Mouse (Mus musculus) G1E (cell line): ENCODE results near the gene Rab3gap1. TPM values are rescaled to one million over a fixed set of nuclear protein-coding genes. Genes with fewer than 3 reads are reported as not detected.

Experiments
- ATAC-seq: 2 replicates; pipeline ENCODE4 v1.8.0; 2016; ENCODE audit warnings: mild to moderate bottlenecking; ENCODE audit not compliant: insufficient number of reproducible peaks, poor library complexity, low FRiP score, severe bottlenecking; ENCODE audit errors: extremely low read depth
- DNase-seq: peaks from one replicate; pipeline ENCODE4 v3.0.0; 2012; ENCODE audit warnings: low spot score
- H3K27me3 ChIP-seq: 2 replicates; pipeline ENCODE4 v1.6.1; 2012; ENCODE audit warnings: mild to moderate bottlenecking, low read length, inconsistent platforms; ENCODE audit not compliant: insufficient read depth
- H3K36me3 ChIP-seq: replicated peaks from 2 replicates; pipeline ENCODE3; 2012; ENCODE audit warnings: mild to moderate bottlenecking, inconsistent platforms
- H3K4me1 ChIP-seq: 2 replicates; pipeline ENCODE4 v1.6.1; 2012; ENCODE audit warnings: low read depth, low read length, inconsistent platforms, mixed read lengths; ENCODE audit not compliant: insufficient read depth
- H3K4me3 ChIP-seq: 2 replicates; pipeline ENCODE4 v1.5.1; 2012; ENCODE audit warnings: low read depth, mild to moderate bottlenecking, inconsistent platforms, low read length, moderate library complexity, mixed read lengths
- H3K9me3 ChIP-seq: replicated peaks from 2 replicates; pipeline ENCODE4 v1.6.1; 2012; ENCODE audit warnings: inconsistent platforms
- CTCF ChIP-seq: IDR thresholded peaks from 2 replicates; pipeline ENCODE4 v1.5.1; 2012; ENCODE audit warnings: low read depth, low read length, inconsistent platforms, mixed read lengths
- GATA1 ChIP-seq: IDR thresholded peaks from 2 replicates; pipeline ENCODE4 v1.6.1; 2012; ENCODE audit warnings: borderline replicate concordance, low read length, inconsistent platforms, mixed read lengths
- GATA2 ChIP-seq: IDR thresholded peaks from 2 replicates; pipeline ENCODE4 v1.6.1; 2012; ENCODE audit warnings: low read depth, low read length, inconsistent platforms, borderline replicate concordance
- POLR2AphosphoS5 ChIP-seq: IDR thresholded peaks from 2 replicates; pipeline ENCODE4 v1.6.1; 2012; ENCODE audit warnings: low read depth, low read length, inconsistent platforms; ENCODE audit not compliant: insufficient replicate concordance
- TAL1 ChIP-seq: conservative IDR thresholded peaks from 2 replicates; pipeline ENCODE4 v1.6.1; 2012; ENCODE audit warnings: low read depth, low read length, inconsistent platforms, mixed read lengths
- polyA plus RNA-seq: library from polyadenylated mRNA; stranded (reverse); fragments of >175 nt; gene quantifications from 2 replicates; pipeline ENCODE4 v1.2.3, GENCODE M21; 2012
- total RNA-seq, 2 experiments: library from RNA; stranded (forward) in 1 of 2; stranded (reverse) in 1 of 2; fragments of 200-1000 nt in 1 of 2; fragments of >200 nt in 1 of 2; fragmentation: Nextera tagmentation in 1 of 2; gene quantifications; 2 replicates each; pipeline ENCODE4 v1.2.3; 2014 to 2017

Gene Rab3gap1
- total and polyA plus RNA-seq, 3 experiments, result 29.0 to 70.8 (median 36.0) TPM

DNA sequence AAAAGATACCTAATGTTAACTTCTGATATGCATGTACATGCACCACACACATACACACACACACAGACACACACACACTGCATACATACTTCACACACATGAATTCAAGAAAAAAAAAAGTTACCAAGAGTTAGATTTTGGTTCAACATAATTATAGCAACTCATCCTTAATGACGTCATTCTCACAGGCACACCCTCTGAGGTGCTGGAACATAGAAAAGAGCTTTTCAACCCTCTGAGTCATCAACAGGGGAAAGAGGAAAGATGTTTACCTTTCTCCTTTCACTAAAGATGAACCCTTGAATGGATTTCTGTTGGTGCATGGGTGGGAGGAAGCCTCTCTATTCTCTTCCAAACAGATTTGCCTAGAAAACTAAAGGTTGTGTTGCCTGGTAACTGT lies 30.0 kb upstream of the Rab3gap1 start:
- DNase-seq, result no peak
- Histone ChIP-seq H3K27me3 (peaks cover 16% of the 10 kb centered on the region), H3K4me1 (peaks cover 9% of the 10 kb centered on the region), H3K9me3 (no peaks in the 10 kb centered on the region), H3K4me3 (no peak overlapping the region), H3K36me3 (no peaks in the 10 kb centered on the region)
- no peak for ATAC-seq
- TF ChIP-seq TAL1, result no peak
- TF ChIP-seq GATA2, result no peak
- no peak for TF ChIP-seq POLR2AphosphoS5
- no peak for TF ChIP-seq GATA1
- TF ChIP-seq CTCF, result no peak

DNA sequence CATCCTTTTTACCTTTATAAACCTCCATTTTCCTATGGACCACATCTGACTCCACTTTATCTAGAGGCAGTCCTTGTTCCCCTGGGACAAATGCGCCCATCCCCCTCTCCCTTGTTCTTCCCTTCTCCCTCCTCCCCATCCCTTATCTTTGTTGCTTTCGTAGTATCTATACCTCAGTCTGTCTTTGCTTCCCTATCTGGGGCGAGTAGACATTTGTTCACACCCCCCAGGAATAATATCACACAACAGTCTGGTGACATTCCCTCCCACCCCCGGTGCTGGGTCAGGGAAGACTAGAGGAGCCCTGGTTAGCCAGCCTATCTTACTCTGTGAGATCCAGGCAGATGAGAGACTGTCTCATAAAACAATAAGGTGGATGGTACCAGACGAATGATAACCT lies 23.1 kb upstream of the Rab3gap1 start:
- Histone ChIP-seq H3K4me3 (no peak overlapping the region), H3K27me3 (peaks cover 3% of the 10 kb centered on the region; the same call in 1 of the 2 replicates), H3K9me3 (no peaks in the 10 kb centered on the region), H3K4me1 (peaks cover 4% of the 10 kb centered on the region; the same call in 1 of the 2 replicates), H3K36me3 (no peaks in the 10 kb centered on the region)
- DNase-seq, result no peak
- no peak for ATAC-seq
- no peak for TF ChIP-seq GATA1
- TF ChIP-seq CTCF, result no peak
- TF ChIP-seq TAL1, result no peak
- TF ChIP-seq GATA2, result no peak
- no peak for TF ChIP-seq POLR2AphosphoS5

DNA sequence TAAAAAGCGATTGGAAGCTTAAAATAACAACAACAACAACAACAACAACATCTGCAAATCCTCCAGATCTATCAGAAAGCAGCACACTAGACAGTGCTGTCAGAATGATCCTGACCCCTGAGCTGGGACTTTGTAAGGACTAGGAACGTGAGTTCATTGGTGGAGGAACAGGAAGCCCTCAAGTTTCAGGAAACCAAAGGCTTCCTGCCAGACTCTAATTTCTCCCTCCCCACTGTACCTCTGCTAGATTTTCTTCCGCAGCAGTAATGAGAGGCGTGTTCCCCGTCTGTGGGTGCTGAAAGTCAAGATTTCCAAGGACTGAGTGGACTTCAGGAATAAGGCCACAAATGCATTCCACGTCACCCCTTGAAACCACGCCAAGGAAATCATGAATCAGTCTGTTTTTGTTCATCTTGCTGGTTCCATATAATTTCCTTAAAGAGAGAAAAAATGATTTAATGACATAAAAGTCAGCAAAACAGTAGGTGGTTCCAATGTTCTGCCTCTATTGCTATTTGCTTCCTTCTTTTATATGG lies 18.4 kb upstream of the Rab3gap1 start:
- Histone ChIP-seq H3K36me3 (no peaks in the 10 kb centered on the region), H3K9me3 (peaks cover 10% of the 10 kb centered on the region), H3K4me1 (peaks cover 4% of the 10 kb centered on the region; the same call in 1 of the 2 replicates), H3K27me3 (peaks cover 5% of the 10 kb centered on the region; the same call in 1 of the 2 replicates), H3K4me3 (no peak overlapping the region)
- TF ChIP-seq CTCF (no peak), GATA1 (no peak), POLR2AphosphoS5 (no peak), TAL1 (no peak), GATA2 (no peak)
- ATAC-seq, result no peak
- no peak for DNase-seq

- ATAC-seq (no peak), DNase-seq (no peak)
- H3K4me3 ChIP-seq, result no peak within 1 kb of the TSS
- peaks cover 10% of the 10 kb centered on the region for H3K9me3 ChIP-seq
- H3K4me1 ChIP-seq, result peaks cover 5% of the 10 kb centered on the region; the same call in 1 of the 2 replicates
- TF ChIP-seq GATA1, result no peak
- TF ChIP-seq TAL1, result no peak
- H3K27me3 ChIP-seq, result peaks cover 8% of the 10 kb centered on the region
- no peaks in the 10 kb centered on the region for H3K36me3 ChIP-seq
Observed at GRCm38 (mm10) chr1:127854486-127855222, 13.9 kb upstream of the Rab3gap1 start, which contains the start of gene Map3k19. Gene Map3k19, minus strand, starts transcription at chr1:127855031.

DNA sequence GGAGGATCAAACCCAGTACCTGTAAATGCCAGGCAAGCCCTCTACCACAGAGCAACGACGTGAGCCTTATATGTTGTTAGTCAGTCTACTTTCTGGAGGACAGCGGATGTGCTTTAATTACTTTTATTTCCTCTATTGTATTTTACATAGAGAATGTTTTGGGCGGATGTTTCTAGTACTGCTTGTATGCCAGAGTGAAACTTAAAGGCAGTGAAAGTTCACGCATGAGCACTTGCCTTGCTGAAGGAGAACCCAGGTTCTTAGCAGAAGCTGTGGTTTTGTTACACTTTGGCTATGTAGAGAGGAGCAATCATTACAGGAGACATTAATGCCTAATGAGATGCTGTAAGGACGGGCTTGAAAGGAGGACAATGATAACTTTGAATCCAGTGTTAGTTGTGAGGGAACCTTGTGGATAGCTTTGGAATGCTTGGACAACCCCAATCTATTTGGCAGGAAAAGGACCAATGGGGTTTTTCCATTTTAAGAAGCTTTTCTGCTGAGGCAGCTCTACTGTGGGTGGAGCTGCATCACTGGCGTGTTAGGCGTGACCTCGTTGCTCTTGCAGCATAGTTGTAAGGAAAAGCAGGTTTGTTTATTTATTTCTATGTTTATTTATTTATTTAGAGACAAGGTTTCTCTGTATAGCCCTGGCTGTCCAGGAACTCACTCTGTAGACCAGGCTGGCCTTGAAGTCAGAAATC lies 9.5 kb upstream of the Rab3gap1 start:
- ATAC-seq (no peak), DNase-seq (no peak)
- Histone ChIP-seq H3K27me3 (peaks cover 6% of the 10 kb centered on the region), H3K4me1 (peaks cover 5% of the 10 kb centered on the region; the same call in 1 of the 2 replicates), H3K36me3 (no peaks in the 10 kb centered on the region), H3K4me3 (no peak overlapping the region), H3K9me3 (no peaks in the 10 kb centered on the region)
- TF ChIP-seq POLR2AphosphoS5 (no peak), GATA1 (no peak), TAL1 (no peak), GATA2 (no peak), CTCF (no peak)

DNA sequence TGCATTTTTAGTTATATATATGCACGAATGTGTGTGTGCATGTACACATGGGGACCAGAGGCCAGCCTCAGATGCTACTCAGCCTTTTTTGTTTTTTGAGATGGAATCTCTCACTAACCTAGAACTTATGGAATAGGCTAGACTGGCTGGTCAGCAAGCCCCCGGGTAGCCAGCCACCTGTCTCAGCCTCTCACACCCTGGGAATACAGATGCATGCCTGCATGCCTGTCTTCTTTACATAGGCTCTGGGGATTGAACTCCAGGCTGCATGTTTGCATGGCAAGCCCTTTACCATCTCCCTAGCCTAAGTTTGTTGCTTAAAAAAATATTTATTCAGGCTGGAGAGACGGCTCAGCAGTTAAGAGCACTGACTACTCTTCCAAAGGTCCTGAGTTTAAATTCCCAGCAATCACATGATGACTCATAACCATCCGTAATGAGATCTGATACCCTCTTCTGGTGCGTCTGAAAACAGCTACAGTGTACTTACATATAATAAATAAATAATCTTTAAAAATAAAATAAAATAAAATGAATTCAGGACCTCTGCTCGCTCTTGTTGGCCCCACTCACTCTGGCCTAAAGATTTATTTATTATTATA lies 8.7 kb upstream of the Rab3gap1 start:
- no peaks in the 10 kb centered on the region for H3K36me3 ChIP-seq
- H3K9me3 ChIP-seq, result no peaks in the 10 kb centered on the region
- ATAC-seq (no peak), DNase-seq (no peak)
- H3K27me3 ChIP-seq, result peaks cover 6% of the 10 kb centered on the region
- H3K4me1 ChIP-seq, result peaks cover 5% of the 10 kb centered on the region; the same call in 1 of the 2 replicates
- no peak for TF ChIP-seq POLR2AphosphoS5
- no peak for TF ChIP-seq GATA2
- TF ChIP-seq TAL1, result no peak
- no peak for TF ChIP-seq GATA1
- TF ChIP-seq CTCF, result no peak
- no peak overlapping the region for H3K4me3 ChIP-seq
